Mouse (Mus musculus) left cerebral cortex, postnatal 10 days (tissue): Measurements from ENCODE around the gene Zfp644. TPM values are rescaled to one million over a fixed set of nuclear protein-coding genes. Genes with fewer than 3 reads are reported as not detected.
"Not testable (repeated sequence)": the region's sequence is repeated elsewhere in the genome, so short reads cannot be mapped to it uniquely, and the experiment has no call there.

ENCODE experiments used
- DNase-seq, 2 experiments: peaks; one replicate each; pipeline ENCODE4 v3.0.0; 2021 to 2022; ENCODE audit warnings: low spot score in 2 of 2, mixed read lengths in 1 of 2; ENCODE audit errors: extremely low spot score in 1 of 2
- intact Hi-C: fragments of 180-260 bp; cut with DNase I; formaldehyde crosslinking; loops from one replicate; pipeline ENCODE4 v1.15.1; 2025
- total RNA-seq, 2 experiments: library from RNA; stranded (reverse); gene quantifications; 2 replicates each; pipeline ENCODE4 v1.2.3; 2021

Gene Zfp644
- 10 to 100 TPM; 91.0 to 91.7 TPM for total RNA-seq

DNA sequence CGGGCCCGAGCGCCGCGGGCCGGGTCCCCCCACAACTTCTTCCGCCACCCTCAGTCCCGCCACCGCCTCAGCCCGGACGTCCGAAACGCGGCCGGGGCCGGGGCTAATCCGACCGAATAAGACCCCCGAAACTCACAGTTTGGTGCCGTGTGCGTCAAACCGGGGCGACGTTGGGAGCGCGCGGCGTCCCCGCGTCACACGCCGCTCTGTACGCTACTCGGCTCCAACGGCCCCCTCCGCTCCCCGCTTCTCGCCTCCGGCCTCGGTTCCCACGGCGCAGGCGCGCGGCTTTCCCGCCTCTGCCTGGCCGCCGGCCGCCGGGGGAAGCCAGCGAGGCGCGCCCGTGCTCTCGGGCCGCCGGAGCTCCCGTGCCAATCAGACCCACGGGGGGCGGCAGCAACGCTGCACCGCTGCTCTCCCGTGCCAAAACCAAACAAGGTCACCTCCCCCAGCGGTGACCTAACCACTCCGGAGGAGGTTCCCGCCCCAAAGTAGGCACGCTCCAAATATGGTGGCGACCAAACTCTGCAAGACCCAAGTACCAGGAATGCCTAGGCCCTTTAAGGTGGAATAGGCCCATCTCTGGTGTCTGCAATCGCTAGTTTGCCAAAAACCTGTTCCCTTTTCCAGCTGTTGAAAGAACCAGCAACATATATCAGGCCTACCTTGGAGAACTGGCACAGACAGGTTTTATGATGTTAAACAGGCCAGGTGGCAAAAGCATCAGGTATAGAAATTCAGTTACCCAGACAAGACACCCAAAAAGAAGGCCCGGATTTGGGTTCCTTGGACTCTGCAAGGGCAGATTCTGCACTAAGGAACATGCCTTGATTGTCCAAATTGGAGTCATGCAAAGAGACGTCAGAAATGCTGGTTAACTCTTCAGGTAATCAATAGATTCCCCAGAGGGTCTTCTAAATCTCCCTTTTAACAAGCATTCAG is at the start of gene Zfp644:
TSS of gene Zfp644 (minus strand) at position 892 of the 942 bp plus-strand sequence.
- intact Hi-C loops = loop anchor here (10.0 kb wide), 1 partner anchor 232 kb away; no protein-coding TSS in a partner anchor

GRCm38 (mm10) chr5:106739716-106740115 is 42.6 kb upstream of the Zfp644 start:
- no peak for DNase-seq
- intact Hi-C loops = no loop called here

More for the DNA sequence above, at the start of gene Zfp644:
- DNase-seq = peak; percentile 85 to 94

DNA sequence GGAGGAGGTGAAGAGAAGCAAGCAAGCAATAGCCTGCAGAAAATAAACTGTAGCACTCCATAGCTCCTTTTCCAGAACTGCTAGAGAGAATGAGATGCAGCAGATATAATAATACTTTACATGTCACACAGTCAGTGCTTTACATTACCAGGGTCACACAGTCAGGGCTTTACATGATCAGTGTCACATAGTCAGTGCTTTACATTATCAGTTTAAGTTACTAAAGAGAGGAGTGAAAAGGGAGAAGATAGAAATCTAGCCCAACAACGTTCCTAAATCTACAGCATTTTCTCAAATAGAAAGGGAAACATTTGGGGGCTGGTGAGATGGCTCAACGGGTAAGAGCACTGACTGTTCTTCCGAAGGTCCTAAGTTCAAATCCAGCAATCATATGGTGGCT is 26.4 kb upstream of the Zfp644 start:
- DNase-seq = no peak
- intact Hi-C loops = no loop called here

GRCm38 (mm10) chr5:106722771-106723170 is 25.7 kb upstream of the Zfp644 start:
- intact Hi-C loops = no loop called here
- DNase-seq = no peak

- intact Hi-C loops = no loop called here
These were observed 14.8 kb upstream of the Zfp644 start for GRCm38 (mm10) chr5:106711870-106712277.

GRCm38 (mm10) chr5:106711220-106711726 is 14.2 kb upstream of the Zfp644 start:
- intact Hi-C loops = no loop called here
- DNase-seq = no peak

More at GRCm38 (mm10) chr5:106711870-106712277, 14.8 kb upstream of the Zfp644 start:
- peak in 1 of 2 experiments; percentile 25 for DNase-seq

DNA sequence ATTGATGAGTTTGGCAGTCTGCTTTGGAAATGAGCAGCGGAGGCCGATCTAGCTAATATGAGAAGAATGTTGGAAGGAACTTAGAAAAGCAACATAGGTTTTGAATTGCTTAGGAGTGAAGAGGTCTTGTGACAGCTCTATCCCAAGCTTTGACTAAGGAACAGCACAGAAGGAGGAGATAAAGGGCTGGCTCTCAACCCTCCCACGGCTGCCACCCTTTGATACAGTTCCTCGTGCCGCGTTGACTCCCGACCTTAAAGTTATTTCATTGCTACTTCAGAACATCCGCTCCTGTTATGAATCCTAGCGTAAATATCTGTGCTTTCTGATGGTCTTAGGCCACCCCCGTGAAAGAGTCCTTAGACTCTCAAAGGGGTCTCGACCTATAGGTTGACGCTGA is 13.5 kb upstream of the Zfp644 start:
- DNase-seq = no peak
- intact Hi-C loops = no loop called here

- intact Hi-C loops = no loop called here
These were observed 13.0 kb upstream of the Zfp644 start for GRCm38 (mm10) chr5:106710085-106710409.

GRCm38 (mm10) chr5:106709388-106710084 is 12.4 kb upstream of the Zfp644 start:
- intact Hi-C loops = no loop called here

More at GRCm38 (mm10) chr5:106710085-106710409, 13.0 kb upstream of the Zfp644 start:
- no peak for DNase-seq

GRCm38 (mm10) chr5:106706363-106706762 is 9.3 kb upstream of the Zfp644 start:
- DNase-seq = no peak
- intact Hi-C loops = no loop called here

More at GRCm38 (mm10) chr5:106709388-106710084, 12.4 kb upstream of the Zfp644 start:
- no peak for DNase-seq

DNA sequence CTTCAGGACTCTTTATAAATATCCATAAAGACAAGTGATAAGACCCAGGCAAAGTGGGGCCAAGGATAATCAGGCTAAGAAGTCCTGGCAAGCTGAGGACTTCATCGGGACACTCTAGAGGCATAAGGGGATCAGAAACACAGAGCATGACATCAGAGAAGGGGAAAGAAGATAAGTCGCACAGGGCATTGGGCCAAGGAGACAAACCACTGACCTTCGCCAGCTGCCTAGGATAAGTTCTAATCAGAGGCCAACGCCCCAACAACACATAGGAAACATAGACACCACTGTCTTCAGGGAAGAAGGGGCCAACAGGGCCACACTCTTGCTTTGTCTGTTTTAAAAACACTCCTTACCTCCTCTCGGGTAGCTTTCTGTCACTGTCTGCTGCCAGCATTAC is 8.1 kb upstream of the Zfp644 start:
- no peak for DNase-seq
- intact Hi-C loops = no loop called here

GRCm38 (mm10) chr5:106695681-106696395 is 1.2 kb downstream of the Zfp644 start:
- intact Hi-C loops = loop anchor here (10.0 kb wide), 1 partner anchor 231 kb away; no protein-coding TSS in a partner anchor
- peak; percentile 52 to 89 for DNase-seq

DNA sequence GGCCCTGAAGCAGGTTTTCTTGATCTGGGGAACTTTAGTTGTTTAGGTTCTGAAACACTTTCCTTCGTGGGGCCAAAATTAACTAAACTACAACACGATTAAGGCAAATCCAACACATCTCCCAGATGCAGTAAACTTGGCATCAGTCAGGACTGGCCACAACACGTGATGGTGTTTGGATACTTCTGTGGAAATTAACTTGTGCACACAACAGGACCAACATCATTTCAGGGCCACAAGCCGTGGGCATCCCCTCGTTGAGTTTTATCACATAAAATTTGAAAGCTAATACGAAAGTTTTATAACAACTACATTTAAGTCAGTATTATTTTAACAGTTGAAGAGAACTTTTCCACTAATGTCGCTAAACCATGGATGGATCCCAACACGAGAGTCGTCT is 1.9 kb downstream of the Zfp644 start:
- no peak for DNase-seq
- intact Hi-C loops = loop anchor here (10.0 kb wide), 1 partner anchor 230 kb away; no protein-coding TSS in a partner anchor

DNA sequence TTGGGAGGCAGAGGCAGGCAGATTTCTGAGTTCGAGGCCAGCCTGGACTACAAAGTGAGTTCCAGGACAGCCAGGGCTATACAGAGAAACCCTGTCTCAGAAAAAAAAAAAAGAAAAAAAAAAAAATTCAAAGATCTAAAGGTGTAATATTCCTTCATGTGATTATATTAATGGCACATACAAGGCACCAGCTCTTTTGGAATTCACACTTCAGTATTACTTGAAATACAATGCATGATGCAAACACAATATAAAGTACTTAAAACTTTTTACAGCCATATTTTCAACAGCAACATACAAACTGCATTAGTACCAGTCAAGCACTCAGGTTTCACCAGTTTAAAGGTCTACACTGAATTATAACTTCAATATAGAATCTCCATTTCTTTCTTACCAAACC is 2.4 kb downstream of the Zfp644 start:
- intact Hi-C loops = loop anchor here (10.0 kb wide), 1 partner anchor 230 kb away; no protein-coding TSS in a partner anchor

DNA sequence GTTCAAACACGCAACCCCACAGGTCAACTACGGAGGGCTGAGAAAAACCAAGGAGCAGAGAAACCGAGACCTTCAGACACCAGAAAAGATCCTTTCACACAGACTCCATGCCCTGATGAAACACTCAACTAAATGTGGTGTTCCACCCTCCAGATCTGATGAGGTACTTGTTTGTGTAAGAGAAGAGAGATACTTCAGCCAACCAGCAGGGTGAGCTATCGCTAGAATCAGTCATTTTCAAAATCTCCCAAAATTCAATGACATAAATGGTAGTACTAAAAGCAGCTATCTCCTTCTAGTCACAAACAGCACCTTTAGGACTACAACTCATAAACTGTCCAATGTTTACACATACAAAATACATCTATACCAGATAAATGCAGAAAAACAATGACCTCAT is 4.1 kb downstream of the Zfp644 start:
- intact Hi-C loops = loop anchor here (10.0 kb wide), 1 partner anchor 228 kb away; no protein-coding TSS in a partner anchor

More for the DNA sequence above, 2.4 kb downstream of the Zfp644 start:
- DNase-seq = no peak

GRCm38 (mm10) chr5:106680636-106681458 is 16.2 kb downstream of the Zfp644 start:
- intact Hi-C loops = no loop called here
- DNase-seq = no peak

More for the DNA sequence above, 4.1 kb downstream of the Zfp644 start:
- no peak for DNase-seq

DNA sequence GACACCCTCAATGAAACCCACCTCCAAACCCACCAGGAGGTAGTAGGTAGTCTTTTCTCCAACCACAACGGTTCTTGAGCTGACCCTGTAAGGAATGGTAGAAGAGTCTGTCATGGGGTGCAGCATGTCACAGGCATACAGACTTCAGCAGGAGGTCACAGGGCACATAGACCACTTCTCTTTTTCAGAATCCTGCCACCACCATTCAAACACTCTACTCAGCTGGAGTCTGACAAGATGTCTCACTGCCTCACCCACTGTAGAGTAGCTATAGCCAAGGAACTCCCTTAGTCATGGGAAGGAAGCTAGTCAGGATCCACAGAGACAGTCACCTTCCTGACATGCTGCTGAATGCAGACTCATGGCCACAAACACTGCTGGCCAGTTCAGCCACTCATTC is 17.4 kb downstream of the Zfp644 start:
- intact Hi-C loops = no loop called here
- no peak for DNase-seq

- DNase-seq, intact Hi-C loops: not testable (repeated sequence)
These were observed 18.3 kb downstream of the Zfp644 start for GRCm38 (mm10) chr5:106678823-106679222.
